Mouse (Mus musculus) limb, embryonic 12.5 days (tissue): Measurements from ENCODE around the gene Cdc42bpg. TPM values are rescaled to one million over a fixed set of nuclear protein-coding genes. Genes with fewer than 3 reads are reported as not detected.
A peak's percentile ranks its signal among the peaks of the same experiment; 100 is the strongest.

ENCODE experiments used
- ATAC-seq: fragments of 200-750 bp; cut with Nextera tagmentation; 2 replicates; pipeline ENCODE4 v1.8.0; 2017; ENCODE audit warnings: low read depth, moderate TSS enrichment; ENCODE audit not compliant: insufficient number of reproducible peaks, insufficient read depth, low FRiP score, low TSS enrichment
- H3K27ac ChIP-seq: fragments of 300-500 bp; sonication (generic); 2 replicates; pipeline ENCODE4 v1.5.1; 2016; ENCODE audit warnings: mild to moderate bottlenecking, moderate library complexity
- H3K27me3 ChIP-seq: fragments of 300-500 bp; sonication (generic); 2 replicates; pipeline ENCODE4 v1.6.1; 2016; ENCODE audit warnings: mild to moderate bottlenecking, moderate library complexity
- H3K36me3 ChIP-seq: fragments of 300-500 bp; sonication (generic); 2 replicates; pipeline ENCODE4 v1.6.1; 2016; ENCODE audit warnings: mild to moderate bottlenecking, moderate library complexity
- H3K4me1 ChIP-seq: fragments of 300-500 bp; sonication (generic); replicated peaks from 2 replicates; pipeline ENCODE4 v1.6.1; 2016
- H3K4me2 ChIP-seq: fragments of 300-500 bp; sonication (generic); 2 replicates; pipeline ENCODE4 v1.6.1; 2016; ENCODE audit warnings: mild to moderate bottlenecking, moderate library complexity
- H3K4me3 ChIP-seq: fragments of 300-500 bp; sonication (generic); replicated peaks from 2 replicates; pipeline ENCODE4 v1.5.1; 2016; ENCODE audit warnings: mild to moderate bottlenecking
- H3K9ac ChIP-seq: fragments of 300-500 bp; sonication (generic); replicated peaks from 2 replicates; pipeline ENCODE4 v1.6.1; 2016; ENCODE audit warnings: mild to moderate bottlenecking, moderate library complexity
- H3K9me3 ChIP-seq: fragments of 300-500 bp; sonication (generic); 2 replicates; pipeline ENCODE4 v1.6.1; 2016; ENCODE audit warnings: mild to moderate bottlenecking, moderate library complexity
- WGBS: fragments of 180-500 bp; shearing (Covaris S2); methylation state at CpG from one replicate; pipeline ENCODE4 v1.1.7; 2016; 5-methylcytosine and 5-hydroxymethylcytosine counted together
- polyA plus RNA-seq: library from polyadenylated mRNA; unstranded; fragments of >200 nt; fragmentation: Nextera tagmentation; extraction: Ambion mirVana; gene quantifications from 2 replicates; pipeline ENCODE4 v1.2.1, GENCODE M21; 2016

Cdc42bpg gene
- polyA plus RNA-seq, 1 experiment from 2014 or later, result 0.69 TPM

GRCm38 (mm10) chr19:6333761-6334595 lies 27.7 kb downstream of the Cdc42bpg start:
- no peak for ATAC-seq
- H3K9ac ChIP-seq, result peak overlapping the region; percentile 42
- WGBS, result 69% methylated on average over 9 of the region's 9 CpGs

GRCm38 (mm10) chr19:6334673-6335457 lies 28.6 kb downstream of the Cdc42bpg start, which contains the start of gene Men1:
Men1 (plus strand) TSS chr19:6334979.
- Histone ChIP-seq H3K27ac (peak within 1 kb of the TSS; percentile 87), H3K9ac (peak within 1 kb of the TSS; percentile 83), H3K36me3 (peaks cover 34% of the 10 kb centered on the region), H3K27me3 (no peaks in the 10 kb centered on the region), H3K9me3 (no peaks in the 10 kb centered on the region), H3K4me3 (peak within 1 kb of the TSS; percentile 83), H3K4me2 (peak within 1 kb of the TSS; percentile 94), H3K4me1 (peaks cover 27% of the 10 kb centered on the region)
- ATAC-seq, result peak; percentile 93
- under 1% methylated on average over 39 of the region's 43 CpGs for WGBS

More at GRCm38 (mm10) chr19:6333761-6334595, 27.7 kb downstream of the Cdc42bpg start:
- Histone ChIP-seq H3K9me3 (no peaks in the 10 kb centered on the region), H3K4me3 (peak overlapping the region; percentile 83), H3K4me2 (peak overlapping the region; percentile 94), H3K36me3 (peaks cover 25% of the 10 kb centered on the region), H3K27me3 (no peaks in the 10 kb centered on the region), H3K27ac (peak overlapping the region; percentile 87), H3K4me1 (peaks cover 27% of the 10 kb centered on the region)

GRCm38 (mm10) chr19:6335458-6335827 lies 29.2 kb downstream of the Cdc42bpg start:
- Histone ChIP-seq H3K9me3 (no peaks in the 10 kb centered on the region), H3K36me3 (peaks cover 40% of the 10 kb centered on the region), H3K27ac (peak overlapping the region; percentile 87; the same call in 1 of the 2 replicates), H3K4me1 (peaks cover 31% of the 10 kb centered on the region), H3K27me3 (no peaks in the 10 kb centered on the region), H3K9ac (peak overlapping the region; percentile 83), H3K4me2 (peak overlapping the region; percentile 94), H3K4me3 (peak overlapping the region; percentile 83)
- ATAC-seq, result no peak
- under 1% methylated on average over 25 of the region's 25 CpGs for WGBS

GRCm38 (mm10) chr19:6336920-6337319 lies 30.7 kb downstream of the Cdc42bpg start:
- no peak for ATAC-seq
- H3K36me3 ChIP-seq, result peaks cover 41% of the 10 kb centered on the region
- no peaks in the 10 kb centered on the region for H3K27me3 ChIP-seq
- peak overlapping the region; percentile 94 for H3K4me2 ChIP-seq
- H3K27ac ChIP-seq, result no peak overlapping the region
- H3K9me3 ChIP-seq, result no peaks in the 10 kb centered on the region
- H3K4me3 ChIP-seq, result 0 out of 2 replicates have a peak overlapping the region, but pooled peaks have one; percentile 83
- 93% methylated on average over 10 of the region's 10 CpGs for WGBS
- peak overlapping the region; percentile 83; the same call in 1 of the 2 replicates for H3K9ac ChIP-seq
- peaks cover 40% of the 10 kb centered on the region for H3K4me1 ChIP-seq

- Histone ChIP-seq H3K4me2 (no peak overlapping the region), H3K9ac (0 out of 2 replicates have a peak overlapping the region, but pooled peaks have one; percentile 1), H3K27ac (no peak overlapping the region), H3K36me3 (peaks cover 47% of the 10 kb centered on the region), H3K9me3 (no peaks in the 10 kb centered on the region), H3K4me1 (peaks cover 42% of the 10 kb centered on the region), H3K4me3 (no peak overlapping the region), H3K27me3 (no peaks in the 10 kb centered on the region)
- 91% methylated on average over 7 of the region's 7 CpGs for WGBS
- ATAC-seq, result no peak
These were observed 31.9 kb downstream of the Cdc42bpg start for GRCm38 (mm10) chr19:6338171-6338570.

- ATAC-seq, result no peak
- Histone ChIP-seq H3K9me3 (no peaks in the 10 kb centered on the region), H3K4me1 (peaks cover 42% of the 10 kb centered on the region), H3K27ac (no peak overlapping the region), H3K4me2 (no peak overlapping the region), H3K36me3 (peaks cover 53% of the 10 kb centered on the region), H3K4me3 (no peak overlapping the region), H3K9ac (0 out of 2 replicates have a peak overlapping the region, but pooled peaks have one; percentile 1), H3K27me3 (no peaks in the 10 kb centered on the region)
- 92% methylated on average over 11 of the region's 11 CpGs for WGBS
These were observed 32.5 kb downstream of the Cdc42bpg start for GRCm38 (mm10) chr19:6338716-6339115.

GRCm38 (mm10) chr19:6339191-6339590 lies 32.9 kb downstream of the Cdc42bpg start:
- Histone ChIP-seq H3K36me3 (peaks cover 57% of the 10 kb centered on the region), H3K4me1 (peaks cover 40% of the 10 kb centered on the region), H3K9me3 (no peaks in the 10 kb centered on the region), H3K27ac (no peak overlapping the region), H3K27me3 (no peaks in the 10 kb centered on the region), H3K4me3 (no peak overlapping the region), H3K4me2 (no peak overlapping the region), H3K9ac (no peak overlapping the region)
- WGBS, result 93% methylated on average over 6 of the region's 6 CpGs
- ATAC-seq, result no peak

- H3K4me1 ChIP-seq, result peaks cover 36% of the 10 kb centered on the region
- peaks cover 65% of the 10 kb centered on the region for H3K36me3 ChIP-seq
These were observed 33.7 kb downstream of the Cdc42bpg start for GRCm38 (mm10) chr19:6339890-6340504.

GRCm38 (mm10) chr19:6340524-6341452 lies 34.5 kb downstream of the Cdc42bpg start, which contains the start of gene Map4k2:
Map4k2 (plus strand) TSS chr19:6341135.
- H3K9me3 ChIP-seq, result no peaks in the 10 kb centered on the region
- H3K36me3 ChIP-seq, result peaks cover 73% of the 10 kb centered on the region
- H3K4me1 ChIP-seq, result peaks cover 34% of the 10 kb centered on the region
- 9% methylated on average over 68 of the region's 72 CpGs for WGBS
- peak within 1 kb of the TSS; percentile 91 for H3K4me2 ChIP-seq
- peak within 1 kb of the TSS; percentile 77 for H3K9ac ChIP-seq
- H3K4me3 ChIP-seq, result peak within 1 kb of the TSS; percentile 69
- ATAC-seq, result peak; percentile 65; the same call in 1 of the 2 replicates
- 0 out of 2 replicates have a peak within 1 kb of the TSS, but pooled peaks have one; percentile 29 for H3K27ac ChIP-seq
- H3K27me3 ChIP-seq, result no peaks in the 10 kb centered on the region

More at GRCm38 (mm10) chr19:6339890-6340504, 33.7 kb downstream of the Cdc42bpg start:
- H3K9me3 ChIP-seq, result no peaks in the 10 kb centered on the region
- H3K4me3 ChIP-seq, result no peak overlapping the region
- no peak for ATAC-seq
- no peak overlapping the region for H3K9ac ChIP-seq
- H3K27ac ChIP-seq, result no peak overlapping the region
- H3K27me3 ChIP-seq, result no peaks in the 10 kb centered on the region
- WGBS, result 70% methylated on average over 15 of the region's 15 CpGs
- H3K4me2 ChIP-seq, result no peak overlapping the region
